Mouse (Mus musculus) R1 (cell line): ENCODE measurements around the gene Cblc.

Experiments
- DNase-seq: peaks from one replicate; pipeline ENCODE4 v3.0.0-alpha.2; 2018; ENCODE audit warnings: low read depth, low spot score

Gene Cblc

GRCm38 (mm10) chr7:19796697-19797588 is at the start of gene Cblc:
Gene Cblc, minus strand, starts transcription at chr7:19796809.
- DNase-seq, result peak; percentile 92

GRCm38 (mm10) chr7:19844521-19845171 is 48.0 kb upstream of the Cblc start:
- DNase-seq, result no peak

GRCm38 (mm10) chr7:19843561-19843960 is 47.0 kb upstream of the Cblc start:
- DNase-seq, result peak; percentile 67

GRCm38 (mm10) chr7:19842885-19843504 is 46.4 kb upstream of the Cblc start:
- DNase-seq, result peak; percentile 54

- no peak for DNase-seq
Observed at GRCm38 (mm10) chr7:19841686-19842413, 45.2 kb upstream of the Cblc start.

GRCm38 (mm10) chr7:19840936-19841335 is 44.3 kb upstream of the Cblc start:
- DNase-seq, result no peak

GRCm38 (mm10) chr7:19840371-19840770 is 43.8 kb upstream of the Cblc start:
- DNase-seq, result no peak

- no peak for DNase-seq
Observed at GRCm38 (mm10) chr7:19836843-19837242, 40.2 kb upstream of the Cblc start.

GRCm38 (mm10) chr7:19834055-19834454 is 37.4 kb upstream of the Cblc start:
- DNase-seq, result peak; percentile 70

- DNase-seq, result peak; percentile 54
Observed at GRCm38 (mm10) chr7:19831837-19832236, 35.2 kb upstream of the Cblc start.

GRCm38 (mm10) chr7:19830682-19831156 is 34.1 kb upstream of the Cblc start:
- no peak for DNase-seq

GRCm38 (mm10) chr7:19829694-19830093 is 33.1 kb upstream of the Cblc start:
- peak; percentile 93 for DNase-seq

- peak; percentile 91 for DNase-seq
Observed at GRCm38 (mm10) chr7:19826756-19827155, 30.1 kb upstream of the Cblc start.

- peak; percentile 98 for DNase-seq
Observed at GRCm38 (mm10) chr7:19824182-19824973, 27.8 kb upstream of the Cblc start.

GRCm38 (mm10) chr7:19823256-19824181 is 26.9 kb upstream of the Cblc start:
- peak; percentile 86 for DNase-seq

- peak; percentile 52 for DNase-seq
Observed at GRCm38 (mm10) chr7:19822604-19823058, 26.0 kb upstream of the Cblc start, which contains the start of gene Bcl3. Gene Bcl3, minus strand, starts transcription at chr7:19822770.

- no peak for DNase-seq
Observed at GRCm38 (mm10) chr7:19822193-19822592, 25.6 kb upstream of the Cblc start.

GRCm38 (mm10) chr7:19821633-19822032 is 25.0 kb upstream of the Cblc start:
- no peak for DNase-seq

GRCm38 (mm10) chr7:19820347-19821048 is 23.9 kb upstream of the Cblc start:
- no peak for DNase-seq
